Mouse (Mus musculus) neural tube, embryonic 15.5 days (tissue): ENCODE measurements around the gene Frmd4b. TPM values are rescaled to one million over a fixed set of nuclear protein-coding genes. Genes with fewer than 3 reads are reported as not detected.

Experiments
- ATAC-seq: fragments of 200-750 bp; cut with Nextera tagmentation; 2 replicates; pipeline ENCODE4 v1.8.0; 2017; ENCODE audit warnings: mild to moderate bottlenecking, moderate TSS enrichment, moderate library complexity; ENCODE audit not compliant: low FRiP score
- H3K27ac ChIP-seq: fragments of 300-500 bp; sonication (generic); replicated peaks from 2 replicates; pipeline ENCODE4 v1.5.1; 2015; ENCODE audit warnings: mild to moderate bottlenecking, inconsistent platforms
- H3K27me3 ChIP-seq: fragments of 300-500 bp; sonication (generic); replicated peaks from 2 replicates; pipeline ENCODE4 v1.6.1; 2015; ENCODE audit warnings: inconsistent platforms
- H3K36me3 ChIP-seq: fragments of 300-500 bp; sonication (generic); 2 replicates; pipeline ENCODE4 v1.6.1; 2015; ENCODE audit warnings: inconsistent platforms
- H3K4me1 ChIP-seq: fragments of 300-500 bp; sonication (generic); 2 replicates; pipeline ENCODE4 v1.6.1; 2015; ENCODE audit warnings: inconsistent platforms
- H3K4me2 ChIP-seq: fragments of 300-500 bp; sonication (generic); 2 replicates; pipeline ENCODE4 v1.6.1; 2015; ENCODE audit warnings: inconsistent platforms, mild to moderate bottlenecking, moderate library complexity
- H3K4me3 ChIP-seq: fragments of 300-500 bp; sonication (generic); replicated peaks from 2 replicates; pipeline ENCODE4 v1.5.1; 2015; ENCODE audit warnings: mild to moderate bottlenecking, inconsistent platforms
- H3K9ac ChIP-seq: fragments of 300-500 bp; sonication (generic); replicated peaks from 2 replicates; pipeline ENCODE4 v1.6.1; 2015; ENCODE audit warnings: mild to moderate bottlenecking, inconsistent platforms
- H3K9me3 ChIP-seq: fragments of 300-500 bp; sonication (generic); replicated peaks from 2 replicates; pipeline ENCODE4 v1.6.1; 2016; ENCODE audit warnings: inconsistent platforms
- WGBS: fragments of 180-500 bp; shearing (Covaris S2); methylation state at CpG from one replicate; pipeline ENCODE4 v1.1.7; 2015; ENCODE audit warnings: mixed read lengths; 5-methylcytosine and 5-hydroxymethylcytosine counted together
- polyA plus RNA-seq: library from polyadenylated mRNA; unstranded; fragments of >200 nt; fragmentation: Nextera tagmentation; extraction: Ambion mirVana; gene quantifications from 2 replicates; pipeline ENCODE4 v1.2.1, GENCODE M21; 2015

The Frmd4b gene
- polyA plus RNA-seq, 1 experiment from 2014 or later, result 19.8 TPM

DNA sequence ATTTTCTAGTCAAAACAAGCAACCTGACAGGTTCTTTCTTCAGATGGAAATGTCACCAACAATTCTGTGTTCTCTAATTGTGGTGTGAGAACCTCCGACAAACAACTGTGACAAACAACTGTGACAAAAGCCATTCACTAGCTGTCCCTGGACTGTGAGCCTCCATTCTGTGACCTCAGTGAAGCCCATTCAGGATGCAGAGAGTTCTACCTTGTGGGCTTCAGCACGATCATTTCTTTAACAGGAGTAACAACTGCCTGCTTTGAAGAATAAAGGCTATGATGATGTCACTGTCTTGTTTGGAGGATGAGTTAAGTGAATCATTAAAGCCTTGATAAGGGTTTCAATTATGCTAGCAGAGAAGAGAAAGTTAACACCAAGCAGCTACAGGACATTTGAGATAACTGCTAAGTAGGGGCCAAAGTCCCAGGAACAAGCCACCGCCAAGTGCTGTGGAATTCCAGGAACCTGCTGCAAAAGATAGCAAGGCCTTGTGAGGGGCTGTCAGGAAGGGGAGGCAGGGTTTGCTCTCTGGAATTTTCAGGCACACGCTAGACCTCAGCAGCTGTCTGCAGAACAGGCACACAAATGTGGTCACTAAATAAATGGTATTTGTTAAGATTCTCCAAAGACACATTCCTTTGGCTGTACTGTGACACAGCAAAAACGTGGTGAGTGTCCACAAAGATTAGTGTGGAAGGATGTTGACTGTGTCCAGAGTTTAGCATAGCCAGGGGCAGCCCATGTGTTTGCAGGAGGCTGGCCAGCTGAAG lies 207.7 kb downstream of the Frmd4b start:
- no peak overlapping the region for H3K9ac ChIP-seq

DNA sequence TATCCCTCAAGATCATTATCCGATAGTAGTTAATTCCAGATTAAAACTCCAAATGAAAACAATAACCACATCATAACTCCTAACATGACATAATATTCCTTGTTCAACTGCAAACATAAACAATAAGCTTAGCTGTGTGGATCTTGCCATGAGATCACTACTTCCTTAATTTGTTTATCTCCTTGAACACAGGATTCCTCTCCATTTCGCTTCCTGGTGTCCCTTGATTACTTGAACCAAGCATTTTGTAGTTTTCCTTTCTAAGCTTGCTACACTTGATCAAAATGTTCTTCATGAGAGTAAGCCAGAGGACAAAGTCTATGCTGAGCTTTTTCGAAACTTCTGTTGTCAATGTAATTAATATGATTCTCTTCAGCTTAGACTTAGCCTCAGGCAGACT lies 209.4 kb downstream of the Frmd4b start:
- Histone ChIP-seq H3K9ac (no peak overlapping the region), H3K4me1 (peaks cover 10% of the 10 kb centered on the region), H3K36me3 (no peaks in the 10 kb centered on the region), H3K4me3 (no peak overlapping the region), H3K27me3 (no peaks in the 10 kb centered on the region), H3K4me2 (no peak overlapping the region), H3K9me3 (no peaks in the 10 kb centered on the region), H3K27ac (no peak overlapping the region)
- 95% methylated on average over 3 of the region's 3 CpGs for WGBS
- no peak for ATAC-seq

More for the DNA sequence above, 207.7 kb downstream of the Frmd4b start:
- Histone ChIP-seq H3K4me1 (peaks cover 8% of the 10 kb centered on the region), H3K36me3 (no peaks in the 10 kb centered on the region), H3K27ac (no peak overlapping the region), H3K4me2 (no peak overlapping the region), H3K9me3 (no peaks in the 10 kb centered on the region), H3K4me3 (no peak overlapping the region), H3K27me3 (no peaks in the 10 kb centered on the region)
- 27% methylated on average over 5 of the region's 5 CpGs for WGBS
- no peak for ATAC-seq

DNA sequence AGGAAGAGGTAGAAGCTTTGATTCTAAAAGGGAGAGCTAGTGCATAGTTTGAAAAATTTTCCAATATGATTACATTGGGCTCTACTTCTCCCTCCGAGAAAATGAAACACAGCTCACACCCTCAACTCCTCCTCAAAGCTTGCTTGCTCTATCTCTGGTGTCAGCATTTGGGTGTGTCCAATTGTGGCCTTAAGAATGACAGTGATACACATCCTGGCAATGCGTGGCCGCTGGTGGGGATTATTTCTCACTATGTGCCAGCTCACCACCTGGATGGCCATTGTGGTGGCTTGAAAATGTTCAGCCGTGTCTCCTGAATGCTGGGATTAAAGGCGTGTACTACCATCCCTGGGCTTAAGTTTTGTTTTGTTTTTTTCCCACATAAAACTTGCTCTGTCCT lies 209.9 kb downstream of the Frmd4b start:
- no peaks in the 10 kb centered on the region for H3K27me3 ChIP-seq
- H3K4me1 ChIP-seq, result peaks cover 15% of the 10 kb centered on the region
- H3K4me2 ChIP-seq, result no peak overlapping the region
- WGBS, result 94% methylated on average over 5 of the region's 5 CpGs
- no peak for ATAC-seq
- no peak overlapping the region for H3K9ac ChIP-seq
- no peak overlapping the region for H3K4me3 ChIP-seq
- H3K27ac ChIP-seq, result no peak overlapping the region
- no peaks in the 10 kb centered on the region for H3K36me3 ChIP-seq
- H3K9me3 ChIP-seq, result no peaks in the 10 kb centered on the region

DNA sequence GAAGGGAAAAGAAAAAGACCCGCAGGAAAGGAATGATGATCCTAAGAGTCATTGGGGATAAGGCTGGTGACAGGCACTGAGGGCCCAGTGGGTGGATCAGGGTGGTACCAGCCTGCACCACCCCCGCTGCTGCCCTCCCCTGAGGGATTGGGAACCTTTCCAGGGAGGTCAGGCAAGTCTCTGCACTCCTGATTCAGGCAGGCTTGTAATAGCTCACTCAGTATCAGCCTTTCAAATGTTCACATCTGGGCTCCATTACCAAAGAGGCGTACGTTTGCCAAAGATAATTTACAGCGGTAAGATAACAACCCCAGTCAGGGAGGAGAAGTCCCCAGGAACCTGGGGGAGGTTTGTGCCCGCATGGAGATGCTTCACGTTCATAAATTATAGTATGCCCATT lies 212.0 kb downstream of the Frmd4b start:
- WGBS, result 23% methylated on average over 7 of the region's 7 CpGs
- no peaks in the 10 kb centered on the region for H3K27me3 ChIP-seq
- H3K4me3 ChIP-seq, result no peak overlapping the region
- no peak overlapping the region for H3K4me2 ChIP-seq
- H3K9me3 ChIP-seq, result no peaks in the 10 kb centered on the region
- H3K27ac ChIP-seq, result no peak overlapping the region
- ATAC-seq, result no peak
- no peaks in the 10 kb centered on the region for H3K36me3 ChIP-seq
- peaks cover 17% of the 10 kb centered on the region for H3K4me1 ChIP-seq
- H3K9ac ChIP-seq, result no peak overlapping the region

DNA sequence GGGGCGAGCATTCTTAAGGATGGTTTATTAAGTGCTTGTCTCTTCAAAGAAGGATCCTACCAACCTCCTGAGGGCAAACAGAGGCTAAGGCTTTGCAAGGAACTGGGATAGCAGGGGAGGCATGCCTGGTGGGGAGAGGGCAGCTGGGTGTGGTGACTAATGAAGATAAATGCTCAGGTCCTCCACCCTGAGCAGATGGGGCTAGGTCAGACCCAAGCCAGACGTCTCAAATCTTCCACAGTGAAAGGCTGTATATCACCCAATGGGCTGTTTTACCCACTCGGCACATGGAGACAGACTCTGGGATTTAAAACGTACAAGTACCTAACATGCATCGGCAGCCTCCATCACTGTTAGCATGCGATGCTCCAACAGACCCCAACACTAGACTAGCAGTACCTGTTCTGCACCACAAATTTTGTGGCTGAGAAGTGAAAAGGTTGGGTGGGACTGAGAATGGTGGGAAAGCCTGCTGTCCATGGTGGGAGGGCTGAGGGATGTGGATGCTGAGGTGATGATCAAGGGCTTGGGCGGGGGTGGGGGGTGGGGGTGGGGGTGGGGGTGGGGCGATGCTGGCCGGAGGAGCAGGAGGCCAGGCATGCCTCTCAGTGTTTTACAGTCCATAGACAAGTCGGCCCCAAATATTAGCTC lies 214.4 kb downstream of the Frmd4b start:
- Histone ChIP-seq H3K27ac (no peak overlapping the region), H3K9ac (no peak overlapping the region), H3K4me3 (no peak overlapping the region), H3K4me1 (peaks cover 21% of the 10 kb centered on the region), H3K9me3 (no peaks in the 10 kb centered on the region), H3K27me3 (no peaks in the 10 kb centered on the region), H3K36me3 (no peaks in the 10 kb centered on the region), H3K4me2 (no peak overlapping the region)
- WGBS, result 41% methylated on average over 10 of the region's 10 CpGs
- no peak for ATAC-seq

DNA sequence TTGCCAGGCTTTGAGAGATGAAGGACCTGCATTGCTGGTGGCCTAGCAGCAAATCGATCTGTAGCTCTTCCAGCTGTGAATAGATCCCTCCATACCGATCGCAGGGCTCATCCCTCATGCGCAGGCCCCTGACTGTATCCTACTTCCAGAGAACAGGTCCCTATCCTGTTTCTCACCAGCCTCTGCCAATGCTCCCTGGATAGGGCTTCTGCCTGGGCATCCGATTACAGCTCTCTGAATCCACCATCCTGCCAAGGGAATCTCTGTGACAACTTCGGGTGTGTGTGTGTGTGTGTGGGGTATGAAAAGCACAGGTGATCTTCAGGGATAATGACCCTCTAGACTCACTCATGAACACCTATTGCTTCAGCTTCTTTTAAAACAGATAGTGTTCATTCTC lies 216.9 kb downstream of the Frmd4b start:
- H3K4me1 ChIP-seq, result peaks cover 38% of the 10 kb centered on the region
- H3K9me3 ChIP-seq, result no peaks in the 10 kb centered on the region
- H3K27ac ChIP-seq, result no peak overlapping the region
- H3K9ac ChIP-seq, result no peak overlapping the region
- H3K4me2 ChIP-seq, result no peak overlapping the region
- H3K27me3 ChIP-seq, result no peaks in the 10 kb centered on the region
- H3K36me3 ChIP-seq, result no peaks in the 10 kb centered on the region
- no peak for ATAC-seq
- 90% methylated on average over 6 of the region's 6 CpGs for WGBS
- H3K4me3 ChIP-seq, result no peak overlapping the region

DNA sequence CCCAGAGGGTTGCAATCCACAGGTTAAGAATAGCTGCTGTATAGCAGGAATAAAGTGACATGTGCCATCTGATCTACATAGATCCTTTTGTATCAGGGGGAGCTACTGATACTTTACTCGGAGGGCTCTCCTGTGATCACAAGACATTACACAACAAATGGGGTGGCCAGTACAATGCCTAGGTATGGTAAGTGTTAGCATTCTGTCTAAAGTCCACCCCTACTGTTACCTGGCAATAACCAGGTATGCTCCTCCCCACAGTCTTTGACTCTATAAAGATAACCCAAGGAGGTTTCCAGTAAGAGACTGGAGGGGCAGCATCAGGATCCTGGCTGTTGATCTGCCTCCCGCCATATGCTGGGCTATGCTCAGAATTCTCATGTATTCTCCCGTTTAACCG lies 219.4 kb downstream of the Frmd4b start:
- H3K27me3 ChIP-seq, result no peaks in the 10 kb centered on the region
- H3K4me2 ChIP-seq, result no peak overlapping the region
- H3K9me3 ChIP-seq, result no peaks in the 10 kb centered on the region
- 72% methylated on average over 4 of the region's 4 CpGs for WGBS
- no peak for ATAC-seq
- H3K4me1 ChIP-seq, result peaks cover 38% of the 10 kb centered on the region
- no peaks in the 10 kb centered on the region for H3K36me3 ChIP-seq
- H3K9ac ChIP-seq, result no peak overlapping the region
- H3K4me3 ChIP-seq, result no peak overlapping the region
- no peak overlapping the region for H3K27ac ChIP-seq

DNA sequence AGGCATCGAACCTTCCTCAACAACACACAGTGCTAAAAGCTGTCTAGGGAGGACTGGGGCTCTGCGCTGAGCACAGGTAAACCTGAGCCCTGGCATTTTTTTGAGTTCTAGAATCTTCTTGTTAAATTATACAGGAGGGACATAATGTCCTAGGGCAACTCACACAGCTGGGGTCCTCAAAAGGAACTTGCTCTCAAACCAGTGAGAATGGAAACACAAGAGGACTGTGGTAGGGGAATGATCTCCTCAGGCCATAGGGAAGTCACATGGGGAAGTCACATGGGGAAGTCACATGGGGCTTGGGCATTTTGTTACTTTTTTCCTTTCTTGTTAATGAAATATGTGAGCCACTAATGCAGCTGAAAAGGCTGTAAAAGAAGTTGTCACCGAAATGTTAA lies 220.4 kb downstream of the Frmd4b start:
- H3K27me3 ChIP-seq, result no peaks in the 10 kb centered on the region
- peak overlapping the region; percentile 33; the same call in 1 of the 2 replicates for H3K27ac ChIP-seq
- no peak overlapping the region for H3K4me2 ChIP-seq
- no peak overlapping the region for H3K9ac ChIP-seq
- no peaks in the 10 kb centered on the region for H3K36me3 ChIP-seq
- no peaks in the 10 kb centered on the region for H3K9me3 ChIP-seq
- 36% methylated on average over 3 of the region's 3 CpGs for WGBS
- no peak overlapping the region for H3K4me3 ChIP-seq
- no peak for ATAC-seq
- H3K4me1 ChIP-seq, result peaks cover 31% of the 10 kb centered on the region

DNA sequence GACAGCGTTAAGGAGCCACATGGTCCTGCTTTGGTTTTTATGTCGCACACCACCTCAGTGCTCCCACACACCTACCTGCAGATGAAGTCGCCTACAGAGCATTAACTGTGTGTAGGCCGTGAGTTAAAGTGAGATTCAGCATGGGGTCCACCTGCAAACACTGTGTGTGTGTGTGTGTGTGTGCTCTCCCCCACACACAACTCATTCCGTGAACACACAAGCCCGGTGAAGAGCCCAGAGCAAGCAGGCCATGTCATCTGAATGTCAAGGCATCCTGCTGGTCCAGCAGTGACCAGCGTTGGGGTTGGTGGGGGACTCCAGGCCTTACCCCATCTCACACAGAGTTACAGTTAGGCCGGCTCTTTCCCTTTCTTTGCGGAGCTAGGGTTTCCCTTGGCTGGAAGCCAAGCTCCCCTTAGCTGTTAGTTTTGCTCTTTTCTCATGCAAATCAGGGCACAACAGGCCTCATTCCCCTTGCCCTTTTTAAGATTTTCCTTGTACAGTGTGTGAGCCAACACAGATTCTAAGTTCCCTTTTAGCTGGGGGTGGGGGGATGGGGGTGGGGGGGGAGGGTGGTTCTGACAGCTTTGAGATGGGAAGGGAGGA lies 220.9 kb downstream of the Frmd4b start:
- Histone ChIP-seq H3K4me3 (no peak overlapping the region), H3K9ac (no peak overlapping the region), H3K36me3 (no peaks in the 10 kb centered on the region), H3K27ac (peak overlapping the region; percentile 52), H3K4me1 (peaks cover 31% of the 10 kb centered on the region), H3K9me3 (no peaks in the 10 kb centered on the region), H3K4me2 (no peak overlapping the region), H3K27me3 (no peaks in the 10 kb centered on the region)
- 14% methylated on average over 9 of the region's 9 CpGs for WGBS
- ATAC-seq, result peak; percentile 58; the same call in 1 of the 2 replicates

DNA sequence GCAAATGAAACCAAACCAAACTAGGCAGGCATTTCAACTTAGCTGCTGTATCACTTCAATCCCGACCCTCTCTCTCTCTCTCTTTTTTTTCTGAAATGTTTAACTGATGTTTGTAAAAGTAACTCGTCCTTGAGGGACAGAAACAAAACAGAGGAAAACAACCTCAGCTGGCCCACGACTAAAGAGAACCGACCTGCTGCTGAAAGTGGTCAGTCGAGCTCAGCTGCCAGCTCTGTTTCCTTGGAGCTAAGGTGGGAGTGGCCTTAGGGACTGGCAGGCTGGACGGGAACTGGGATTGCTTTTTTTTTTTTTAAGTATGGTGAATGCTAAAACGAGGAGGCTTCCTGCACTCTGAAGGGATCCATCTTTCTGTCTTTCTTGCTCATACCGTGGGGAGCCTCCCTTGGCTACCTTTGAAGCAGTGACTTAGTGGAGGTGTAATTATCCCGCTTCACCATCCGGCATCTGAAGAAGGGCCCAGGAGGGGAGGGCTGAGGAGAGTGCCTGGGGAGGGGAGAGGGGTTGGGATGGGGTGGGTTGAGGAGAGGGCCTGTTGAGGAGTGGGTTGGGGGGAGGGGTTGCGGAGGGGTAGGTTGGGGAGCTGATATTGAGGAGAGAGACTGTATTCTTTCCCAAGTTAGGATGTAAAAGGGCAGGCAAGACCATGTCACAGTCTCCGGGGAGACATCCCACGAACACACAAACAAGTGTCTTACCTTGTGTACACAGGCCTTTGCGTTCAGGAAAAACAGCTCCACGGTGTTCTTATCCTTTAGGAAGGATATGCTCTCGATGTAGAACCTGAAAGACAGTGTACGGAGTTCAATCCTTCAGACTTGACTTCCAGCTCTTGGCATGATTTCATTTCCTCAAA lies 221.6 kb downstream of the Frmd4b start:
- H3K4me1 ChIP-seq, result peaks cover 31% of the 10 kb centered on the region
- no peaks in the 10 kb centered on the region for H3K9me3 ChIP-seq
- H3K36me3 ChIP-seq, result no peaks in the 10 kb centered on the region
- no peak for ATAC-seq
- H3K9ac ChIP-seq, result no peak overlapping the region
- H3K27me3 ChIP-seq, result no peaks in the 10 kb centered on the region
- peak overlapping the region; percentile 26 for H3K4me2 ChIP-seq
- no peak overlapping the region for H3K4me3 ChIP-seq
- H3K27ac ChIP-seq, result peak overlapping the region; percentile 52
- 17% methylated on average over 17 of the region's 17 CpGs for WGBS

DNA sequence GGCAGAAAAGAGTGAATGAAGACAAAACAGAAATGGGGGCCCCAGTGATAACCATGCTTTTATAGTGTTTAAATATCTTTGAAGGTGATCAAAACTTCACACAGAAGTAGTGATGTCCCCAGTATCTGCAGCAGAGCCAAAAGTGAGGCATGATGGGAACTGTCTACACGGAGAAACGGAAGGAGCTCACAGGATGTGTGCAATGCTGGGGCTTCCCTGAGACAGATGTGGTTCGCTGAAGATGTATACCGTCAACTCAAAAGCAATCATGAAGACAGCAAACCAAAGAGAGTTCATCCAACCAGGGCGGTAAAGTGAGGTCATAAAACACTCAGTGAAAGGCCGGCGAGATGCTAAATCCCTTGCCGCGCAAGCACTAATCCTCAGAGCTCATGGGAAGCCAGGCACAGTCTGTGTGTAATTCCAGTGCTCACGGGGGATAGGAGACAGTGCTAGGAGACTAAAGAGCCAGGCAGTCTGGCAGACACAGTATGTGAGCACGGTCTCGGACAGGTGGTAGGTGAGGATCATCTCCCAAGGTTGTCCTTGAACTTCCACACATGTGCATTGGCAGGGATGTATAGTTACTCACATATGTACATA lies 222.8 kb downstream of the Frmd4b start:
- 22% methylated on average over 12 of the region's 12 CpGs for WGBS
- Histone ChIP-seq H3K27me3 (no peaks in the 10 kb centered on the region), H3K4me2 (0 out of 2 replicates have a peak overlapping the region, but pooled peaks have one; percentile 5), H3K4me1 (peaks cover 31% of the 10 kb centered on the region), H3K4me3 (no peak overlapping the region), H3K9ac (no peak overlapping the region), H3K36me3 (no peaks in the 10 kb centered on the region), H3K9me3 (no peaks in the 10 kb centered on the region), H3K27ac (0 out of 2 replicates have a peak overlapping the region, but pooled peaks have one; percentile 41)
- ATAC-seq, result no peak
